Mouse (Mus musculus) G1E (cell line): ENCODE results near the gene Wwc2.

Experiments
- CTCF ChIP-seq: IDR thresholded peaks from 2 replicates; pipeline ENCODE4 v1.5.1; 2012; ENCODE audit warnings: low read depth, low read length, inconsistent platforms, mixed read lengths
- GATA2 ChIP-seq: IDR thresholded peaks from 2 replicates; pipeline ENCODE4 v1.6.1; 2012; ENCODE audit warnings: low read depth, low read length, inconsistent platforms, borderline replicate concordance
- TAL1 ChIP-seq: conservative IDR thresholded peaks from 2 replicates; pipeline ENCODE4 v1.6.1; 2012; ENCODE audit warnings: low read depth, low read length, inconsistent platforms, mixed read lengths

DNA sequence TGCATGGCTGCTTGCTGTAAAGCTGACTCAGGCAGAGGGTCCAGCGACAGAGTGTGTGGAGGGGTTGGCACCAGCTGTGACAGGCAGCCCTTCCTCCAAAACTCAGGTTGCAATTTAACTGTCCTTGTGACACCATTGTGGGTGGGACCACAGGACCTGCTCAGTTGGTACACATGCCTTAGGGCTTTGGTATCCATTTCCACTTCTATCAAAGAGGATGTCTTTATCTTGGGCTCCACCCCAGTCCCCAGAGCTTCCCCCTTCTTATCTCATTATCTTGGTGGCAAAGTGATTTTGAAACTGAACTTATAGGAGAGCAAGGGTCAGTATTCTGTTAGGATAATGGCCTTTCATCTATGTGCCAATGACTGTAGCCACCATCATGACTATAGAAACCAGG is 156.8 kb downstream of the Wwc2 start:
- TF ChIP-seq GATA2 (no peak), TAL1 (no peak), CTCF (no peak)
